In genomic region chr10:61741873-61742272, GRCm38 (mm10) we compare ENCODE assay signal across 15 mouse cellular contexts. TPM values are rescaled to one million over a fixed set of nuclear protein-coding genes. Genes with fewer than 3 reads are reported as not detected.
A peak's percentile ranks its signal among the peaks of the same experiment; 100 is the strongest.
DNase-seq lines count a peak whose midpoint lies in the region; ATAC-seq and TF ChIP-seq lines count a peak whose summit lies in the region.
"Had no signal": no experiment of that assay in that cellular context is flagged by ENCODE, and none has a peak within 500 bp of the region (broad histone marks: within the 10 kb centered on the region; RNA-seq: fewer than 3 reads in every experiment).

No protein-coding gene starts in this region.

- H3K4me2 ChIP-seq in midbrain, postnatal 0 days (ENCODE audit: low read depth, low read length, poor library complexity, severe bottlenecking): no peak overlapping the region
- H3K4me2 ChIP-seq in midbrain, embryonic 16.5 days (ENCODE audit: low read length): no peak overlapping the region
- H3K4me2 ChIP-seq: heart, embryonic 13.5 days; hindbrain, embryonic 14.5 days; lung, embryonic 15.5 days had no signal

- H3K27me3 ChIP-seq in midbrain, postnatal 0 days (ENCODE audit: insufficient read depth, low read length): no peaks in the 10 kb centered on the region
- H3K27me3 ChIP-seq in midbrain, embryonic 16.5 days (ENCODE audit: control insufficient read depth, insufficient read depth, low read depth, low read length): no peaks in the 10 kb centered on the region
- no peaks in the 10 kb centered on the region for H3K27me3 ChIP-seq in Patski
- H3K27me3 ChIP-seq: heart, embryonic 13.5 days; lung, embryonic 15.5 days had no signal

- ATAC-seq in midbrain, postnatal 0 days (ENCODE audit: low FRiP score): no peak
- no peak for ATAC-seq in midbrain, embryonic 16.5 days
- no peak for ATAC-seq in Patski
- ATAC-seq: CD4-positive, CD25-positive, alpha-beta regulatory T cell, adult 4 months; intestine, embryonic 16.5 days had no signal

- whole genome bisulfite sequencing in midbrain, postnatal 0 days: 95% methylated on average over 4 of the region's 4 CpGs
- 85% methylated on average over 4 of the region's 4 CpGs for WGBS in midbrain, embryonic 16.5 days

- no peak overlapping the region for H3K9ac ChIP-seq in midbrain, postnatal 0 days (replicated peaks; ENCODE audit: low read length, poor library complexity, severe bottlenecking)
- no peak overlapping the region for H3K9ac ChIP-seq in midbrain, embryonic 16.5 days (ENCODE audit: low read depth, low read length)
- H3K9ac ChIP-seq: heart, embryonic 13.5 days; hindbrain, embryonic 14.5 days; lung, embryonic 15.5 days had no signal

- no peak for DNase-seq in layer of hippocampus, adult 2 months (ENCODE audit: low spot score in 2 of 2)
- no peak for DNase-seq in layer of hippocampus, postnatal 36 days
- DNase-seq in midbrain, postnatal 0 days (ENCODE audit: low spot score): no peak
- DNase-seq in Patski (ENCODE audit: low read depth, low spot score): no peak
- DNase-seq in adrenal gland, postnatal 10 days: no peak
- DNase-seq in cerebellum, adult 9-11 months: no peak
- DNase-seq: cerebellum, adult 11 months; right cerebral cortex, postnatal 4 days had no signal

- POLR2A ChIA-PET in Patski (lab: Charles Lee): interaction anchor here (0.6 to 1.2 kb wide), 2 partner anchors 10 to 367 kb away, joined by 3 read pairs; no protein-coding TSS in a partner anchor

- H3K9me3 ChIP-seq in midbrain, postnatal 0 days (ENCODE audit: low read length): no peaks in the 10 kb centered on the region
- no peaks in the 10 kb centered on the region for H3K9me3 ChIP-seq in midbrain, embryonic 16.5 days (replicated peaks; ENCODE audit: control insufficient read depth, low read length, poor library complexity, severe bottlenecking)
- H3K9me3 ChIP-seq: lung, embryonic 15.5 days had no signal

- peaks cover 64% of the 10 kb centered on the region for H3K36me3 ChIP-seq in midbrain, postnatal 0 days (ENCODE audit: insufficient read depth, low read length)
- peaks cover 64% of the 10 kb centered on the region for H3K36me3 ChIP-seq in midbrain, embryonic 16.5 days (ENCODE audit: control insufficient read depth, insufficient read depth, low read length)

- H3K4me3 ChIP-seq in layer of hippocampus, adult 2 months: no peak overlapping the region
- no peak overlapping the region for H3K4me3 ChIP-seq in midbrain, postnatal 0 days (ENCODE audit: low read depth, low read length)
- no peak overlapping the region for H3K4me3 ChIP-seq in midbrain, embryonic 16.5 days (ENCODE audit: low read depth, low read length)
- H3K4me3 ChIP-seq: heart, embryonic 13.5 days; lung, embryonic 15.5 days; megakaryocyte, embryonic 14.5 days had no signal

- no peaks in the 10 kb centered on the region for H3K4me1 ChIP-seq in midbrain, postnatal 0 days (ENCODE audit: insufficient read depth, low read length)
- no peaks in the 10 kb centered on the region for H3K4me1 ChIP-seq in midbrain, embryonic 16.5 days (ENCODE audit: control insufficient read depth, insufficient read depth, low read length)
- H3K4me1 ChIP-seq: heart, embryonic 13.5 days; lung, embryonic 15.5 days had no signal

- peak; percentile 44 for TF ChIP-seq CTCF in layer of hippocampus, adult 2 months (conservative IDR thresholded peaks at IDR 0.05)
- TF ChIP-seq CTCF in midbrain, postnatal 0 days (IDR thresholded peaks at IDR 0.05): peak; percentile 67
- TF ChIP-seq CTCF in Patski (IDR thresholded peaks at IDR 0.05): peak; percentile 59

- CTCF ChIA-PET in Patski (lab: Charles Lee): interaction anchor here (0.8 to 1.2 kb wide), 2 partner anchors 10 to 47 kb away, joined by 3 to 4 read pairs; no protein-coding TSS in a partner anchor

- no peak overlapping the region for H3K27ac ChIP-seq in layer of hippocampus, adult 2 months
- H3K27ac ChIP-seq in midbrain, postnatal 0 days (ENCODE audit: low read depth, low read length): no peak overlapping the region
- no peak overlapping the region for H3K27ac ChIP-seq in midbrain, embryonic 16.5 days (ENCODE audit: low read length)
- H3K27ac ChIP-seq: heart, embryonic 13.5 days; hindbrain, embryonic 14.5 days; lung, embryonic 15.5 days had no signal

- in situ Hi-C loops in Patski (cut with MboI; ENCODE audit: low pct_unique_long_range_greater_than_20kb): no loop called here

RNA-seq across cellular contexts. Expression of gene Aifm2, which starts 26.8 kb away (rescaled TPM):
- 1 to 10 TPM; 7.1 to 7.8 TPM for total RNA-seq in layer of hippocampus, adult 2 months (2021)
- total RNA-seq in layer of hippocampus, postnatal 36 days (2021): 1 to 10 TPM; 7.2 to 9.3 TPM
- total RNA-seq in midbrain, postnatal 0 days (2014; rRNA removed): 21.4 and 27.4 TPM in 2 replicates
- 18.6 and 19.2 TPM in 2 replicates for polyA plus RNA-seq in midbrain, postnatal 0 days (2015; fragmentation: Nextera tagmentation; extraction: Ambion mirVana)
- 13.2 and 13.9 TPM in 2 replicates for polyA plus RNA-seq in midbrain, embryonic 16.5 days (2015; fragmentation: Nextera tagmentation; extraction: Ambion mirVana)
- polyA plus RNA-seq in Patski (2021): 43.0 TPM
- total RNA-seq in adrenal gland, postnatal 10 days (2021): 100 to 1,000 TPM; 292 TPM

RNA-seq across cellular contexts. Expression of gene H2afy2, which starts 42.1 kb away (rescaled TPM):
- total RNA-seq in layer of hippocampus, adult 2 months (2021): 10 to 100 TPM; 14.3 to 14.7 TPM
- total RNA-seq in layer of hippocampus, postnatal 36 days (2021): 10 to 100 TPM; 13.7 to 14.5 TPM
- total RNA-seq in midbrain, postnatal 0 days (2014; rRNA removed): 116 and 123 TPM in 2 replicates
- polyA plus RNA-seq in midbrain, postnatal 0 days (2015; fragmentation: Nextera tagmentation; extraction: Ambion mirVana): 185 and 206 TPM in 2 replicates
- polyA plus RNA-seq in midbrain, embryonic 16.5 days (2015; fragmentation: Nextera tagmentation; extraction: Ambion mirVana): 296 and 334 TPM in 2 replicates
- polyA plus RNA-seq in Patski (2021): 33.1 TPM
- 10 to 100 TPM; 13.4 to 16.9 TPM for total RNA-seq in adrenal gland, postnatal 10 days (2021)
- polyA plus RNA-seq: CD4-positive, CD25-positive, alpha-beta regulatory T cell, adult 4 months had no signal

RNA-seq across cellular contexts. Expression of gene Tysnd1, which starts 46.6 kb away (rescaled TPM):
- 10 to 100 TPM; 23.3 to 23.8 TPM for total RNA-seq in layer of hippocampus, adult 2 months (2021)
- total RNA-seq in layer of hippocampus, postnatal 36 days (2021): 10 to 100 TPM; 23.5 to 28.5 TPM
- 59.9 and 76.1 TPM in 2 replicates for total RNA-seq in midbrain, postnatal 0 days (2014; rRNA removed)
- 28.5 and 28.8 TPM in 2 replicates for polyA plus RNA-seq in midbrain, postnatal 0 days (2015; fragmentation: Nextera tagmentation; extraction: Ambion mirVana)
- polyA plus RNA-seq in midbrain, embryonic 16.5 days (2015; fragmentation: Nextera tagmentation; extraction: Ambion mirVana): 21.4 and 21.9 TPM in 2 replicates
- polyA plus RNA-seq in Patski (2021): 30.6 TPM
- 10 to 100 TPM; 84.3 to 87.3 TPM for total RNA-seq in adrenal gland, postnatal 10 days (2021)

Comparison
In these comparisons a context has a peak if more than half of its experiments do, and no peak if none do; other contexts are left out.
1. RNA of gene Aifm2, which starts 26.8 kb away (total RNA-seq): 292 TPM in adrenal gland, postnatal 10 days; 21.4 to 27.4 TPM in midbrain, postnatal 0 days, 7.2 to 9.3 TPM in layer of hippocampus, postnatal 36 days and 7.1 to 7.8 TPM in layer of hippocampus, adult 2 months; every median in the first group is over 10 times any median in the second.
2. Peak in every context shown above with its lines, with median percentiles within 50 percentile points of each other: CTCF ChIP-seq.